Mouse (Mus musculus) lung, embryonic 16.5 days (tissue): ENCODE measurements at regions not wholly inside any gene's neighbourhood (a gene's known extent, or its start where the extent isn't known, plus 50 kb on each side); places are given as distances from the start of the nearest gene placed in this dataset.

ENCODE experiments used
- ATAC-seq: fragments of 200-750 bp; cut with Nextera tagmentation; 2 replicates; pipeline ENCODE4 v1.8.0; 2017; ENCODE audit warnings: low read depth, mild to moderate bottlenecking, moderate library complexity
- H3K27ac ChIP-seq: fragments of 300-500 bp; sonication (generic); 2 replicates; pipeline ENCODE4 v1.5.1; 2014; ENCODE audit warnings: mild to moderate bottlenecking, control low read depth, low read length
- H3K27me3 ChIP-seq: fragments of 300-500 bp; sonication (generic); 2 replicates; pipeline ENCODE4 v1.6.1; 2014; ENCODE audit warnings: low read depth, low read length, mixed read lengths; ENCODE audit not compliant: control insufficient read depth, insufficient read depth
- H3K36me3 ChIP-seq: fragments of 300-500 bp; sonication (generic); 2 replicates; pipeline ENCODE4 v1.6.1; 2014; ENCODE audit warnings: low read length; ENCODE audit not compliant: control insufficient read depth, insufficient read depth
- H3K4me1 ChIP-seq: fragments of 300-500 bp; sonication (generic); replicated peaks from 2 replicates; pipeline ENCODE4 v1.6.1; 2014; ENCODE audit warnings: low read length, mixed read lengths; ENCODE audit not compliant: control insufficient read depth, insufficient read depth
- H3K4me2 ChIP-seq: fragments of 300-500 bp; sonication (generic); 2 replicates; pipeline ENCODE4 v1.6.1; 2014; ENCODE audit warnings: low read depth, low read length, control low read depth
- H3K4me3 ChIP-seq: fragments of 300-500 bp; sonication (generic); 2 replicates; pipeline ENCODE4 v1.5.1; 2014; ENCODE audit warnings: mild to moderate bottlenecking, low read length, control low read depth
- H3K9ac ChIP-seq: fragments of 300-500 bp; sonication (generic); 2 replicates; pipeline ENCODE4 v1.6.1; 2014; ENCODE audit warnings: low read length, control low read depth
- H3K9me3 ChIP-seq: fragments of 300-500 bp; sonication (generic); 2 replicates; pipeline ENCODE4 v1.6.1; 2016; ENCODE audit warnings: low read length; ENCODE audit not compliant: control insufficient read depth
- WGBS: fragments of 180-500 bp; shearing (Covaris S2); extraction: QIAGEN DNeasy Blood & Tissue Kit; methylation state at CpG from one replicate; pipeline ENCODE4 v1.1.7; 2014; 5-methylcytosine and 5-hydroxymethylcytosine counted together

DNA sequence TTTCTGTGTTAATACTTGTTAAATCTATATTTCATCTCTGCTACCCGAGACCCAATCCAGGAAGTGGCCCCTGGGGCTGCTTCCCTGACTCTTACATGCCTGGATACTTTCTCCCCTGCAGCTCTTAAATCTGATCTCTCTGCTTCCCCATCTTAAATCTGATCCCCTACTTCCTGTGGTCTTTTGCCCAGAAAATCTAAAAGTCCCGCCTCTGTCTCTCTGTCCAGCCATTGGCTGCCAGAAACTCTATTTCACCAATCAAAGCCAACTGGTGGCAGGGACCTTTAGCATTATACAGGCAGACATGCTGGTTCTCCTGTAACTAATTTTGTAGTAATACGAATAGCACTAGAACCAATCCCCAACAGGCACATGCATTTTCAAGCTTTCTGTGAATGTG lies 59.0 kb upstream of the Ccdc91 start:
- ATAC-seq = no peak
- H3K36me3 ChIP-seq = no peaks in the 10 kb centered on the region
- WGBS = 56% methylated on average over 3 of the region's 3 CpGs
- no peaks in the 10 kb centered on the region for H3K4me1 ChIP-seq
- H3K9me3 ChIP-seq = no peaks in the 10 kb centered on the region
- no peak overlapping the region for H3K9ac ChIP-seq
- no peak overlapping the region for H3K27ac ChIP-seq
- no peak overlapping the region for H3K4me3 ChIP-seq
- H3K27me3 ChIP-seq = no peaks in the 10 kb centered on the region
- H3K4me2 ChIP-seq = no peak overlapping the region

DNA sequence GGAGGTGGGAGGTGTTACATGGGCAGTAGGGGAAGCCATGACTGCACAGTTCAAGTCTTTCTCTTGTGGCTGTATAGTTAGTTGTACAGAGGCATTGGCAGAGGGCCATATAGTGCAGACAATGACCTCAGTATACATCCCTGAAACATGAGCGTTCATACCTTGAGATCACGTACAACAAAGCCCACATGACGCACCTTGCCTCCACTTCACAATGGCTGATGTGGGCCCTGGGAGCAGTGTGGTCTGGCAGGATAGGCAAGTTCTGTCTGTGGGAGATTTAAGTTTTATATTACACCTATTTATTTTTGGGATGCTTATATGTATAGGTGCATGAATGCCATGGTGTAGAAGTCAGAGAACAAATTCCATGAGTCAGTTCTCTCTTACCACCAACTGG lies 61.9 kb upstream of the Ccdc91 start:
- Histone ChIP-seq H3K9ac (no peak overlapping the region), H3K27me3 (no peaks in the 10 kb centered on the region), H3K4me3 (no peak overlapping the region), H3K9me3 (no peaks in the 10 kb centered on the region), H3K4me2 (no peak overlapping the region), H3K4me1 (no peaks in the 10 kb centered on the region), H3K36me3 (no peaks in the 10 kb centered on the region), H3K27ac (no peak overlapping the region)
- 0 out of 2 replicates have a peak, but pooled peaks have one; percentile 34 for ATAC-seq
- 68% methylated on average over 3 of the region's 3 CpGs for WGBS

DNA sequence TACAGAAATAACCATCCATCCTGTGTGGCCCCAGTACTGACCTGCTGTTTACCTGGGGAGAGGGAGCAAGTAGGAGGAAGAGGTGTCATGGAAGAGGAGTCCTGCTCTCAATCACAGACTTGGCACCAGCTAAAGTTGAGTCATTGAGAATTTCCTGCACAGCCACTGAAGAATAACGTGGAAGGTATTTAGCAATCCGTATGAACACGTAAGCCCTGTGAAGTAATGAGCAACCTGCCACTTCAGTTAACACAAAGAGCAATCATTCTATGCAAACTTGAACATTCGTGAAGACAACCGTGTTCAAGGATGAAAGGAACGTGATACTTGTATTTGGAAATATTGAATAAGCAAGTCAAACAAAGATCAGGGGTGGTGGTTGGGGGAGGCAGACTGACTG lies 77.6 kb upstream of the Ccdc91 start:
- no peaks in the 10 kb centered on the region for H3K9me3 ChIP-seq
- no peak overlapping the region; the same call in 1 of the 2 replicates for H3K27ac ChIP-seq
- ATAC-seq = peak; percentile 26; the same call in 1 of the 2 replicates
- H3K36me3 ChIP-seq = no peaks in the 10 kb centered on the region
- no peak overlapping the region for H3K4me3 ChIP-seq
- 0 out of 2 replicates have a peak, but pooled peaks cover 7% of the 10 kb centered on the region for H3K4me1 ChIP-seq
- 50% methylated on average over 6 of the region's 6 CpGs for WGBS
- no peak overlapping the region for H3K4me2 ChIP-seq
- H3K27me3 ChIP-seq = no peaks in the 10 kb centered on the region
- no peak overlapping the region for H3K9ac ChIP-seq

DNA sequence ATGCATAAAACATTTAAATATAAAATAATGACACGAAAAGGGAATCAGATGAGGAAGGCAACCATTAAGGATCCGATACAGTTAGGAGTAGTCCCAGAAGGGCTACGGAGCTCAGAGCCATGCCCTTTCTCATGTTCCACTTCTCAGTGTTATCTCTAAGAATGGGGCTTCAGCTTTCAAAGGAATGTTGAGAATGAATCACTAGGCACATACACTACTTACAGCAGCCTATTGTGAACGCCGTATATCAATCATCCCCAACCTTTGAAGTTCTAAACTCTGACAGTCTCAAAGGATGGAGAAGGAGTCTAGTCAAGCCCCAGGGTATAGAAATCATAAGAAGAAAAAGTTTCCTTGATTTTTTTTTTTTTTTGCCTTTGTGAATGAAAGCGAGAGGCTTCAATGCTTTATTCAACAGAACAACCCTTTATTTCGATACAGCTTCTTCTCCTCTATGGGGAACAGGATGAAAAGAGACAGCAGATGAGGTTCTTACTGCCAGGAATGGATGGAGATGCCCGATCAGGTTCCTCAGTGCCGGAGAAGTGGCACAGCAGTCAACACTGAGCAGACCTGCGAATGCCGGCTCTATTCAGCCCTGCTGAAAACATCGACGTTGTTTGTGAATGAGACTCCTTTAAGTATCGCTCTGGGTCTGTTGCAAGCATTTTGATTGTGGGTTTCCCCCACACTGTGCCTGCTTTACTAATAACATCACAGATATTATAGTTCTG lies 84.0 kb upstream of the Ccdc91 start:
- H3K27me3 ChIP-seq = no peaks in the 10 kb centered on the region

DNA sequence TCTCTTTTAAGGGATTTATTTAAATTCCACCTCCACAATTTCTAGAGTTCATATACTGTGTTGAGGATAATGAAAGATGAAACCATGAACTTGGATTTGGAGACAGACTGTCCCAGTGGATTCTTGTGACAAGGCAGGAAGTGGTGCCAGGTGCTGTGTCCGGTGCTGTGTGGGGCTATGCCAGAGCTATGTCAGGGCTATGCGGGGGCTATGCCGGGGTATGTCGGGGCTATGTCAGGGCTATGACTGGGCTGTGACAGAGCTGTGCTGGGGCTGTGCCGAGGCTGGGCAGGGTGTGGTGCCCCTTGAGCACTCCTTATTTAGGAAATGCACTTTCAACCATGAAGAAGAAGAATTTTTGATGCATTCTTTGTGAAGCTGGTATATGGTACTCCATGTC lies 85.1 kb upstream of the Ccdc91 start:
- 53% methylated on average over 5 of the region's 5 CpGs for WGBS
- Histone ChIP-seq H3K27ac (no peak overlapping the region), H3K27me3 (no peaks in the 10 kb centered on the region), H3K4me3 (no peak overlapping the region), H3K4me1 (peaks cover 11% of the 10 kb centered on the region), H3K4me2 (no peak overlapping the region), H3K9ac (no peak overlapping the region), H3K9me3 (no peaks in the 10 kb centered on the region), H3K36me3 (no peaks in the 10 kb centered on the region)
- 0 out of 2 replicates have a peak, but pooled peaks have one; percentile 34 for ATAC-seq

More for the DNA sequence above, 84.0 kb upstream of the Ccdc91 start:
- peak overlapping the region; percentile 10; the same call in 1 of the 2 replicates for H3K4me2 ChIP-seq
- WGBS = 30% methylated on average over 14 of the region's 14 CpGs
- no peak overlapping the region for H3K9ac ChIP-seq
- no peak for ATAC-seq
- no peaks in the 10 kb centered on the region for H3K9me3 ChIP-seq
- H3K27ac ChIP-seq = no peak overlapping the region
- no peak overlapping the region for H3K4me3 ChIP-seq
- H3K4me1 ChIP-seq = peaks cover 9% of the 10 kb centered on the region
- no peaks in the 10 kb centered on the region for H3K36me3 ChIP-seq

DNA sequence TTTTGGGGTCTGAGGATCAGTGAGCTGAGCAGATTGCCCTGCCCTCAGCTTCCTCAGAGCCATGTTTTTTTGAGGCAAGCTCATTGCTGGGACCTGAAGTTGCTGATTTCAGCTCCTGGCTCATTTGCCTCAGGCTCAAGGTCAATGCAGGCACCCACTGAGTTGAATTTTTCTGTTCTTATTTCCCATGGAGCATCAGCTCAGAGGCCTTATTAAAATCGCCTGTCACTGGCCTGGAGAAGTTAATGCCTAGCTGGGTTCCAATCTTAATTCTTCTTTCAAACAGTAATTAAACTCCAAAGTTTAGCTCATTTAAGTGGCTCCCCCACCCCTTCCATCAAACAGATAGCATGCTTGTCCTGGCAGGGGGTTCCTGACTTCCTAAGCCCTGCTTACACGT lies 86.9 kb upstream of the Ccdc91 start:
- ATAC-seq = no peak
- Histone ChIP-seq H3K4me2 (no peak overlapping the region), H3K9me3 (no peaks in the 10 kb centered on the region), H3K36me3 (no peaks in the 10 kb centered on the region), H3K4me1 (peaks cover 20% of the 10 kb centered on the region), H3K9ac (no peak overlapping the region), H3K27ac (no peak overlapping the region), H3K4me3 (no peak overlapping the region), H3K27me3 (no peaks in the 10 kb centered on the region)
- WGBS = 25% methylated on average over 2 of the region's 2 CpGs

DNA sequence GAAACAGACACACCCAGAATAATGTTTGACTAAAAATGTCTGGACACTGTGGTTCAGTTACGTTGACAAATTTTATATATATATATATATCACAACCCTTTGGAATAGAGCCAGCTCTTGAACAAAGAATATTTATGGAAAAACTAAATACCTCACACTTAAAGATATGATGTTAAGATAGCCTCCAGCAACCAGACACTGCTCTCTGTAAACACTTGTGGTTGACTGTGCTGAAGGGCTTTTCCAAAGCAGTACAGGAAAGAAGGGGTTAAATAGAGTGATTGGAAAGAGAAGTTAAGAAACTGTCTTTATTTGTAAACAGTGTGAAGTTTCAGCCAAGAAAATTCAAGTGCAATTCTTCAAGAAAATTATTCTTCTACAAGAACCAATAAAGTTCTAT lies 90.0 kb upstream of the Ccdc91 start:
- Histone ChIP-seq H3K4me2 (no peak overlapping the region), H3K9me3 (no peaks in the 10 kb centered on the region), H3K9ac (no peak overlapping the region), H3K4me1 (peaks cover 24% of the 10 kb centered on the region), H3K27me3 (no peaks in the 10 kb centered on the region), H3K27ac (no peak overlapping the region), H3K4me3 (no peak overlapping the region), H3K36me3 (no peaks in the 10 kb centered on the region)
- ATAC-seq = peak; percentile 54; the same call in 1 of the 2 replicates
- WGBS = 11% methylated on average over 1 of the region's 1 CpGs

DNA sequence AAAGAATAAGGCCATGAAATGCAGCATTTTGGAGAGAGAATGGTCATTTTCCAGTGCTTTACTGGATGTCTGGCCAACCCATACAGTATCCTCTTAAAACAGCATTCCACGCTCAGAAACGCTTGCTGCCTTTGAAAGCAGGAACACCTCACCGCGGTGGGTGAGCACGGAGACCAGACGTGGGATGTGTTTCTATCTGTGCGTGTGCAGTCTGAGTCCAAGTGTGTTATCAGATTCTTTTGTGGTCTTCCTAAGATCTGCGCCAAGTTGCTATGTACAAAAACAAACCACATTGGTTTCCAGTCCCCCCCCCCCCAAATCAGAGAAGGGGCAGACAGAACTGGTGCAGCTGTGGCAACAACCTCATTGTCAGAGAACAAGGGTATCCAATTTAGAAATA lies 95.1 kb upstream of the Ccdc91 start:
- peaks cover 16% of the 10 kb centered on the region for H3K4me1 ChIP-seq
- H3K27ac ChIP-seq = no peak overlapping the region
- WGBS = 50% methylated on average over 8 of the region's 8 CpGs
- no peak for ATAC-seq
- no peaks in the 10 kb centered on the region for H3K36me3 ChIP-seq
- H3K27me3 ChIP-seq = no peaks in the 10 kb centered on the region
- 0 out of 2 replicates have a peak overlapping the region, but pooled peaks have one; percentile 1 for H3K4me2 ChIP-seq
- H3K4me3 ChIP-seq = no peak overlapping the region
- no peak overlapping the region for H3K9ac ChIP-seq
- no peaks in the 10 kb centered on the region for H3K9me3 ChIP-seq

DNA sequence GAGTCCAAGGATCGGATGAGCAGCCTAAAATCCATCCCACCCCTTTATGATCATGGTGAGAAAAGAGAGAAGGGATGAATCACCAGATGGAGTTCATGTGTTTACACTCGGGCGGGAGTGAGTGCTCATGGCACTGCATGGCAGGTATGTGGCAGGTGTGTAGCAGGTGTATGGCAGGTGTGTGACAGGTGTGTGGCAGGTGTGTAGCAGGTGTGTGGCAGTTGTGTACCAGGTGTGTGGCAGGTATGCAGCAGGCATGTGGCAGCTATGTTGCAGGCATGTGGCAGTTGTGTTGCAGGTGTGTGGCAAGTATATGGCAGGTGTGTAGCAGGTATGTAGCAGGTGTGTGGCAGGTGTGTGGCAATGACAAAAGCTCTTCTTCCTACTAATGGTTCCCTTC lies 97.9 kb upstream of the Ccdc91 start:
- Histone ChIP-seq H3K4me2 (no peak overlapping the region), H3K9ac (no peak overlapping the region), H3K4me3 (no peak overlapping the region), H3K36me3 (no peaks in the 10 kb centered on the region), H3K9me3 (no peaks in the 10 kb centered on the region), H3K27ac (no peak overlapping the region), H3K4me1 (peaks cover 7% of the 10 kb centered on the region; the same call in 1 of the 2 replicates), H3K27me3 (no peaks in the 10 kb centered on the region)
- ATAC-seq = no peak
- 78% methylated on average over 3 of the region's 3 CpGs for WGBS
